Mouse (Mus musculus): ENCODE measurements around the gene Hba-x.

Gene Hba-x

GRCm38 (mm10) chr11:32276347-32276746 lies at the start of gene Hba-x:
Hba-x (plus strand) TSS chr11:32276400.
- no peak for DNase-seq (ENCODE audit: low spot score)

GRCm38 (mm10) chr11:32227041-32227440 lies 49.2 kb upstream of the Hba-x start:
- no peak for DNase-seq (ENCODE audit: low spot score)

- DNase-seq (ENCODE audit: low spot score): no peak
Observed at GRCm38 (mm10) chr11:32227555-32227954, 48.6 kb upstream of the Hba-x start.

- peak; percentile 60 for DNase-seq (ENCODE audit: low spot score)
Observed at GRCm38 (mm10) chr11:32228292-32228845, 47.8 kb upstream of the Hba-x start.

DNA sequence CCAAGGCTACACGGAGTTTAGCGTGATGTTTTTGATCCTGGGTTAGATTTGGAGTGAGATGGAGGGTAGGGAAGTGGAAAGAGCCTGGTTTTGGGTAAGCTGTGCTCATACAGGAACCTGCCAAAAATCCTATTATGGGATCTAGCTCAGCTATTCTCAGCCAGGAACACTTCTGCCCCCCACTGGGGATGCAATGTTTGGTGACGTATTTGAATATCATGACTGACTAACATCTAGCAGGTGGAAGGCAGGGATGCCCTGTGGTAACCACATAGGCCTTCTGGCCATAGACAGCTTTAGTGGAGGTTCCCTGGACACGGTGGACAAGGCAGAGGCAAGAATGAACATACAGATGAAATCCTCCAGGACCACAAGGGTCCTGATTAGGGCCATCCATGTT lies 46.0 kb upstream of the Hba-x start:
- DNase-seq (ENCODE audit: low spot score): no peak

DNA sequence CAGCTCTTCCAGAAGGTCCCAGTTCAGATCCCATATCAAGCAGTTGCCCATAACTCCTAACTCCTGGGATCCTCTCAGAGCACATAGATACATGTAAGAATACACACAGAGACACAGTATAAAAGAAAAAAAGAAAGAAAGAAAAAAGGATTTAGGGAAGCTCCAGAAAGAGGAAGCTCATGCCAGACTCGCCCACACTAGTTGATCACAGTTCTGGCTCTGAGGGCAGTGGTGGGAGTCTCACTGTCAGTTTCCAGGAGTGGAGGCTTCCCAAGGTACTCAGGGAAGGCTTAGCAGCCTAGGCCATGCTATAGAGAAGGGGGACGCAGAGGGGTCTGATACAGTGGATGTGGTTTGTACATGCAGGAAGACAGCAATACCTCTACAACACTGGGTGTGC lies 45.1 kb upstream of the Hba-x start:
- DNase-seq (ENCODE audit: low spot score): no peak

- DNase-seq (ENCODE audit: low spot score): peak; percentile 52
Observed at GRCm38 (mm10) chr11:32232848-32233247, 43.4 kb upstream of the Hba-x start.

- no peak for DNase-seq (ENCODE audit: low spot score)
Observed at GRCm38 (mm10) chr11:32233895-32234294, 42.3 kb upstream of the Hba-x start.

GRCm38 (mm10) chr11:32234816-32235485 lies 41.2 kb upstream of the Hba-x start:
- DNase-seq (ENCODE audit: low spot score): no peak

DNA sequence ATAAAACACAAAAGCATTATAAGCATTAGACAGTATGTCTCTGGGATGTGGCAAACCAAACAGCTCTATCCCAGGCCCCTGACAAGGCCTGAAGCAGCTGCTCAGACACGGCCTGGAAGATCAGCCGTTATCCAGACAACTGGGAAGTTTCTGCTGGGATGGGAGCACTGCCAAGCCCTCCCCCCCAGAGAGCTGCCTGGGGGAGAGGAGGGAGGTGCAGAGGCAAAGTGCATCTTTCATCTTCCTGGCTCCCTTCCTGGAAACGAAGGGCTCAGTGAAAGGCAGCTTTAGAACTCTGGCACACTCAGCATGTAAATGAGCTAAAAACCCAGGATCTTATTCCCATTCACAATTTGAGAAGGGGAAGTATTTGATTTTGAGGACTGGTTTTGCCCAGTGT lies 40.6 kb upstream of the Hba-x start:
- DNase-seq (ENCODE audit: low spot score): peak; percentile 78

DNA sequence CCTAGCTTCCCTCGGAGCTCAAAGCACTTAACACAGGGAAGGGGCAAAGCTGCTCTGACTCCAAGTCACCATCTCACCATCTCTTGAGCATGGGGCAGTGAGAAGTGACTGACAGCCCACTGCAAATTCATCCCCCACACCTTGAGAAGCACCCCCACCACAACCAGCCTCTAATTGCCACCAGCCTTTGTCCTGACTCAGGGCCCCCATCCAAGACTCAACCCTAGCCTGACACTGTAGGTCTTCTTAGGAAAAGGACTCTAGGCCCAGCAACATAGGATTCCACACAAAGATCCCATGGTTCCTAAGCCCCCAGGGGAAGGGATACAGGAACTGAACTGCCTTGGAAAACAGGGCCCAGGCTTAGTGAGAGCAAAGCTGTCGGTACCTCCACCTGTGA lies 40.1 kb upstream of the Hba-x start:
- DNase-seq (ENCODE audit: low spot score): no peak

DNA sequence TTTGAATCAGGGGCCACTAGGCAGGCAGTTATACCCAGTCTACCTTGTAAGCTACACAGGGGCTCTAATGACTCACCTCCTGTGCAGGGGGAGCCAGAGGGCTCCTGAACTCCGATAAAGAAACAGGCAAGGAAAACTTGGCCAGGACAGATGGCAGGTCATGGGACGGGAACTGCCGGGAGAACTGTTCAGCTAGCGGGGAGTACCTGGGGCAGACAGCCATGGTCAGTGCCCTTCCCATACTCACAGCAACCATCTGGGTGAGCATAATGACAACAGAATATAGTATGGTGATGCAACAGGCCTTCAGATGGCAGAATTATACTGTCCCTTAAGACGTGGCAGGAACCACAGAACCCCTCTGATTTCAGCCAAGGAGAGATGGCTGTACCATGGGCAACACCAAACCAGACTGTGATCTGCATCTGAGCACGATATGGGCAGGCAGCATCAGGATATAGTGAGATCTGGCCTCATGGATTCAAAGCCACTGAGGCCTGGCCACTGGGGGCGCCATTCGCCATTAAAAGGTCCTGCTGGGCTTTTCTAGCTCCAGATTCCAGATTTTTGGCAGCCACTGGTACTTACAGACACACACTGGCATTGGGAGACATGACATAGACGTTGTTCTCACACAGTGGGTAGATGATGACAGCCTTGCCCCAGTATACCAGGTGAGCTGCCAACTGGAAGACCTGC lies 39.3 kb upstream of the Hba-x start:
- no peak for DNase-seq (ENCODE audit: low spot score)

- DNase-seq (ENCODE audit: low spot score): no peak
Observed at GRCm38 (mm10) chr11:32237411-32237795, 38.8 kb upstream of the Hba-x start.

DNA sequence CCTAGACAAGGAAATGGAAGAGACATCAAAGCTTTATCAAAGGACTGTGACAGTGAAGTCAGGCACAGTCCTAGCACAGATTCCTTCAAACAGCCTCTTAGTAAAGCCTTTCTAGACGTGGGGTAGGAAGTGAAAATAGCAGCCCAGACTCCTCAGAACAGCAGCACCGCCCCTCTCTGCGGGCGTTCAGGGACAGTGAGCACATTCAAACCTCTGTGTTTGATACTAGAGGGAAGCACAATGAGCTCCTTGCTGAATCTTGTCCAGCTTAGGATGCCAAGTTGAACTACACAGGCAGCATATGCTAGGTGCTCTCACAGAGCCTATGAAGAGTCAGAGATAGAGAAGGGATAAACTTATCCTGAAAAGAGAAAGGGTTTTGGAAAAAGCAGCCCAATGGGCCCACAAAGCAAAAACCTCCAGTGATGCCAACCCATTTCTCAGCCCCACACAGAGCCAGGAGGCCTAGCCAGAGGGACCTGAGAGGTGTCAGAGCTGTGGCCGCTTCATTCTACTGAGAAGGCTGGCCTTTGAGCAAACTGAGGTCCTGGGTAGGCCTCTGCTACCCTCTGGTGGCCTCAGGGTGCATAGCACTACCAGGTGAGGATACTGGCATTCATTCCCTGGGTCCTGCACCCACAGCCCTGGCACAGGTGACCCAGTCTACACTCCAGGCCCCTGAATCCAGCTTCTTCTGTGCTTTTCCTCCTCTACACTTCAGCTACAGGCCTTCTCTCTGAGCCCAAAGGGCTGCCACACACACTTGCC lies 37.9 kb upstream of the Hba-x start:
- no peak for DNase-seq (ENCODE audit: low spot score)

DNA sequence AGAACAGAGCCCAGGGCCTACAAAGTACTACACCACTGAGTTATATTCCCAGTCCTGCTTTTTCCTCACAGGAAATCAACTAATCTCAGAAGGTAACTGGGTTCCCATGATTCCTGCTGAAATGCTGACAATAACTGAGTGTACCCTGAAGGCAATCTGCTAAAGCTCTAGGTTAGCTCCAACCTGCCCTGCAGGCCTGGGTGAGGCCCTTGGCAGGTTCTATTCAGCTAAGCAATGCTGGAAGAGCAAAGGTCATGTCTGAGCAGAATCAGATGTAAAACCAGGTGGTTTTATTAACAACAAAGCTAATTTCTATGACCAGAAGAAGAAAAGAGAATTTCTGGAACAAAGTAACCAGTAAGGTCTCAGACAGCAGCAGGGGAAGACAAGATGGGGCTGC lies 34.8 kb upstream of the Hba-x start:
- DNase-seq (ENCODE audit: low spot score): no peak

DNA sequence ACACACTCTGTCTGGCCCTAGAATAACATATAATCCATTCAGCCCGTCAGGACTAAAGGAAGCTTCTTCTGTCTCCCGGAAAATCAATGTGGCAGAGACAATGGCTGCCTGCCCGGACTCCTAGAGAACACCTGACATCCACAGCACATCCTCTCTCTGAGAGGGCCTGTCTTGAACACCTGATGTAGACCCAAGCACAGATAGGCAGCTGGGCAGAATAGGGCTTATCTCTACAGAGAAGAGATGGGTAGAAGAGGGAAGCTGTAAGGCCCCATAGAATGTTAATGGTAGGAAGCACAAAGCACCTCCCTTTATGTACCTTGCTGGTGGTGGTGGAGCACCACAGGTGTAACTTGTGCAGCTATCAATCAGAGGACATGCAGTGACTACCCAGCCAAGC lies 34.0 kb upstream of the Hba-x start:
- DNase-seq (ENCODE audit: low spot score): no peak

- DNase-seq (ENCODE audit: low spot score): no peak
Observed at GRCm38 (mm10) chr11:32243205-32243955, 32.8 kb upstream of the Hba-x start.

DNA sequence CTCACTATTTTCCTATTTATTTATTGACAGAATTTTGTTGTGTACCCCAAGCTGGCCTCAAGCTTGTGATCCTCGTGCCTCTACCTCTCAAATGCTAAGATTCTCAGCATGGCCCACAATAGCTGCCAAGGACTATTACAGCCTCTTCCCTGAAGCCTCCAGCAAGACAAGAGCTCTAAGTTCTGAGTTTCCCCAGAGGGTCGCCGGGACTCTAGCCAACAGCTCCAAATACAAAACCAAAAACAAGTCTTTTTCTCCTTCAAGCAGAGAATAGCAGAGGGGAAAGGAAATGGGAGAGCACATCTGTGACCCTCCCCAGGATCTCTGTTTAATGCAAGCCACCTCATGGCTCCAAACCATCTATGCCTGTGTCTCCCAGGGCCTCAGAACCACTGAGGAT lies 32.1 kb upstream of the Hba-x start:
- DNase-seq (ENCODE audit: low spot score): no peak

DNA sequence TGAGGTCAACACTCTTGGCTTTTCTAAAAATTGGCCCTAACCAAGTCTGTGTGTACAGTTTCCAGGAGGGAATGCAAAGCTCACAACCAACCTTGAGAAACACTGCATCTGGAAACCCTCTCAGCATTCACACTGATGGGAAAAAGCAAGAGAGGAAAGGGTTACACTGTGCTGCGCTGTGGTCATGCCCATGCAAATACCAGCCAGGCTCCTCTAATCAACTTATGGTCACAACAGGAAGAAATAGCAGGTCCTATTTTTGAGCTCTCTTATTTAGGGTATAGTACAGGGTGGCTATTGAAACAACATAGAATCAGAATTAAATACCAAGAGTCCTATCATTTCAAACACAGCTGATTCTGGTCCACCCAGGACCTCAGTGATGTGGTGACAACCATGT lies 31.6 kb upstream of the Hba-x start:
- no peak for DNase-seq (ENCODE audit: low spot score)

DNA sequence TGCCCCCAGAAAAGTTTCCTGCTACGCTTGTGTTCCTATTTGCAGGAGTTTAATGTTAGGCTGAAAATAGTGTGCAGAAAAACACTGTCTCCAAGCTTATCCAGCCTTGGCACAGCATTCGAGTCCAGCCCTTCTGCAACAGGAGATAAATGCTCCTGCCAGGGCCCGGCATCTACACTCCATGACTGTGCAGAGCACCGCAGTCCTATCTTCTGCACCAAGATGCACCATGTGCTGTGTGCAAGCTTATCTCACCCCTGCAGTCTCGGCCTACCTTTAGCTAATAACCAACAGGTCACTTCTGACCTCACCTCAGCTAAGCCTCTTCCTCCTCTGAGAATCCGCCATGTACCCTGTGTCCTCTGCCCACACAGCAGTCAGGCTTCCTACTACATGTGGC lies 30.6 kb upstream of the Hba-x start:
- DNase-seq (ENCODE audit: low spot score): no peak

DNA sequence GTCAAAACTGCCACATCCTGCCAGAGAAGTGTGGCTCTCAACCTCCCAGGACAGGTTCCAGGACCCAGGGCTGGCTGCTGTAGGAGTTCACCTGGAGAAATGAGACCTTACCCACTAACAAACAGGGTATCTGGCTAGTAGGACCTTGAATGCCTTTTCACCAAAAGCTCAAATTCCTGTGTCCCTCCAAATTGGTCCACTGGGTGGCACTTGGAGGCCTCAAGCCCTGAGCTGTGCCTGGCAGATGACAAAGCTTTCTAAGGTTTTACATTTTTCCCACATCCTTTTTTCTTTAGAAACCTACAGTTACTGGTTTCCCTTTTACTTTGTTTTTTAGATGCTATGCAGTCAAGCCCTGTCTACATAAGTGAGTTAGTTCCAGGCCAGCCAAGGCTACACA lies 29.1 kb upstream of the Hba-x start:
- no peak for DNase-seq (ENCODE audit: low spot score)

DNA sequence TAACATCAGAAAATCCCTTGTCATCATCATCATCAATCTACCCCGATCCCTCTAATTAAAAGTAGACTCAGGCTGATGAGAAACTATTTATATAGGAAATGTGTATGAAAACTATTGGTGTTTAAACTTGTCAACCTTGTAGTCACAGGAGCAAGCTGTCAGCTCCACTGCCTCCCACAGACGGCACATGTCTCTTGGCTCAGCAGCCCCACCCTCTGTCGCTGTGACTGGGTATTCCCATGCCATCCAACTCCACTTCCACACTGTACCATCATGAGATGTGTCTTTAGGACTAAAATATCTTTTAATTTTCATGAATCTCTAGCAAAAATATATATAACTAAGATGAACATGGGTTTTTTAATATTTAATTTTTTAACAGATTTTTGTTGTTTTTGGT lies 27.9 kb upstream of the Hba-x start:
- DNase-seq (ENCODE audit: low spot score): no peak

Measured in testis, postnatal 14 days (tissue).